Mouse (Mus musculus): ENCODE measurements at regions not wholly inside any gene's neighbourhood (a gene's known extent, or its start where the extent isn't known, plus 50 kb on each side); places are given as distances from the start of the nearest gene placed in this dataset.

- H3K4me3 ChIP-seq (replicated peaks; ENCODE audit: low read length): no peak overlapping the region
- H3K9ac ChIP-seq (ENCODE audit: low read depth, low read length, severe bottlenecking): no peak overlapping the region
- no peaks in the 10 kb centered on the region for H3K36me3 ChIP-seq (ENCODE audit: control insufficient read depth, insufficient read depth, low read length)
- DNase-seq (ENCODE audit: low spot score) (no peak), ATAC-seq (ENCODE audit: low FRiP score, low read depth) (no peak)
- H3K27ac ChIP-seq (replicated peaks; ENCODE audit: low read depth, low read length): no peak overlapping the region
- TF ChIP-seq POLR2A (IDR thresholded peaks at IDR 0.05; ENCODE audit: borderline replicate concordance, extremely low read depth, insufficient read depth, insufficient read length): no peak
- no peak overlapping the region for H3K4me2 ChIP-seq (replicated peaks; ENCODE audit: low read depth, low read length, severe bottlenecking)
- 81% methylated on average over 3 of the region's 3 CpGs for WGBS
- no peaks in the 10 kb centered on the region for H3K27me3 ChIP-seq (ENCODE audit: control insufficient read depth, insufficient read depth, low read length)
- H3K4me1 ChIP-seq (ENCODE audit: control insufficient read depth, insufficient read depth, low read length): no peaks in the 10 kb centered on the region
- no peaks in the 10 kb centered on the region for H3K9me3 ChIP-seq (ENCODE audit: control insufficient read depth, low read length)
Observed at GRCm38 (mm10) chr3:157842872-157843271, 82.0 kb downstream of the Cth start.

GRCm38 (mm10) chr3:157841164-157841719 lies 83.6 kb downstream of the Cth start:
- H3K9me3 ChIP-seq (ENCODE audit: control insufficient read depth, low read length): no peaks in the 10 kb centered on the region
- no peak for DNase-seq (ENCODE audit: low spot score)
- no peak for ATAC-seq (ENCODE audit: low FRiP score, low read depth)
- H3K4me1 ChIP-seq (ENCODE audit: control insufficient read depth, insufficient read depth, low read length): no peaks in the 10 kb centered on the region
- H3K4me2 ChIP-seq (replicated peaks; ENCODE audit: low read depth, low read length, severe bottlenecking): no peak overlapping the region
- H3K27ac ChIP-seq (replicated peaks; ENCODE audit: low read depth, low read length): no peak overlapping the region
- no peak overlapping the region for H3K4me3 ChIP-seq (replicated peaks; ENCODE audit: low read length)
- no peaks in the 10 kb centered on the region for H3K27me3 ChIP-seq (ENCODE audit: control insufficient read depth, insufficient read depth, low read length)
- no peak for TF ChIP-seq POLR2A (IDR thresholded peaks at IDR 0.05; ENCODE audit: borderline replicate concordance, extremely low read depth, insufficient read depth, insufficient read length)
- 68% methylated on average over 2 of the region's 2 CpGs for WGBS
- no peak overlapping the region for H3K9ac ChIP-seq (ENCODE audit: low read depth, low read length, severe bottlenecking)
- H3K36me3 ChIP-seq (ENCODE audit: control insufficient read depth, insufficient read depth, low read length): no peaks in the 10 kb centered on the region

GRCm38 (mm10) chr3:157804307-157804706 lies 120.6 kb downstream of the Cth start:
- ATAC-seq (ENCODE audit: low FRiP score, low read depth) (no peak), DNase-seq (ENCODE audit: low spot score) (no peak)
- no peak overlapping the region for H3K27ac ChIP-seq (replicated peaks; ENCODE audit: low read depth, low read length)
- WGBS: 64% methylated on average over 3 of the region's 3 CpGs
- H3K4me2 ChIP-seq (replicated peaks; ENCODE audit: low read depth, low read length, severe bottlenecking): no peak overlapping the region
- H3K36me3 ChIP-seq (ENCODE audit: control insufficient read depth, insufficient read depth, low read length): no peaks in the 10 kb centered on the region
- no peaks in the 10 kb centered on the region for H3K27me3 ChIP-seq (ENCODE audit: control insufficient read depth, insufficient read depth, low read length)
- no peaks in the 10 kb centered on the region for H3K9me3 ChIP-seq (ENCODE audit: control insufficient read depth, low read length)
- H3K9ac ChIP-seq (ENCODE audit: low read depth, low read length, severe bottlenecking): no peak overlapping the region
- H3K4me3 ChIP-seq (replicated peaks; ENCODE audit: low read length): no peak overlapping the region
- no peak for TF ChIP-seq POLR2A (IDR thresholded peaks at IDR 0.05; ENCODE audit: borderline replicate concordance, extremely low read depth, insufficient read depth, insufficient read length)
- no peaks in the 10 kb centered on the region for H3K4me1 ChIP-seq (ENCODE audit: control insufficient read depth, insufficient read depth, low read length)

- DNase-seq (ENCODE audit: low spot score): no peak
- TF ChIP-seq POLR2A (IDR thresholded peaks at IDR 0.05; ENCODE audit: borderline replicate concordance, extremely low read depth, insufficient read depth, insufficient read length): no peak
- peak; percentile 26; the same call in 1 of the 2 replicates for ATAC-seq (ENCODE audit: low FRiP score, low read depth)
- no peaks in the 10 kb centered on the region for H3K4me1 ChIP-seq (ENCODE audit: control insufficient read depth, insufficient read depth, low read length)
- H3K27me3 ChIP-seq (ENCODE audit: control insufficient read depth, insufficient read depth, low read length): no peaks in the 10 kb centered on the region
- no peak overlapping the region for H3K4me2 ChIP-seq (replicated peaks; ENCODE audit: low read depth, low read length, severe bottlenecking)
- H3K27ac ChIP-seq (replicated peaks; ENCODE audit: low read depth, low read length): no peak overlapping the region
- H3K9ac ChIP-seq (ENCODE audit: low read depth, low read length, severe bottlenecking): no peak overlapping the region
- H3K36me3 ChIP-seq (ENCODE audit: control insufficient read depth, insufficient read depth, low read length): no peaks in the 10 kb centered on the region
- 69% methylated on average over 4 of the region's 4 CpGs for WGBS
- no peak overlapping the region for H3K4me3 ChIP-seq (replicated peaks; ENCODE audit: low read length)
- H3K9me3 ChIP-seq (ENCODE audit: control insufficient read depth, low read length): no peaks in the 10 kb centered on the region
Observed at GRCm38 (mm10) chr3:157803356-157803755, 121.5 kb downstream of the Cth start.

GRCm38 (mm10) chr3:157787559-157788256 lies 137.2 kb downstream of the Cth start:
- no peak for TF ChIP-seq POLR2A (IDR thresholded peaks at IDR 0.05; ENCODE audit: borderline replicate concordance, extremely low read depth, insufficient read depth, insufficient read length)
- Histone ChIP-seq H3K4me2 (replicated peaks; ENCODE audit: low read depth, low read length, severe bottlenecking) (no peak overlapping the region), H3K4me1 (ENCODE audit: control insufficient read depth, insufficient read depth, low read length) (no peaks in the 10 kb centered on the region), H3K9ac (ENCODE audit: low read depth, low read length, severe bottlenecking) (no peak overlapping the region), H3K27ac (replicated peaks; ENCODE audit: low read depth, low read length) (no peak overlapping the region), H3K9me3 (ENCODE audit: control insufficient read depth, low read length) (no peaks in the 10 kb centered on the region), H3K27me3 (ENCODE audit: control insufficient read depth, insufficient read depth, low read length) (no peaks in the 10 kb centered on the region), H3K4me3 (replicated peaks; ENCODE audit: low read length) (no peak overlapping the region), H3K36me3 (ENCODE audit: control insufficient read depth, insufficient read depth, low read length) (no peaks in the 10 kb centered on the region)
- ATAC-seq (ENCODE audit: low FRiP score, low read depth): no peak
- WGBS: 61% methylated on average over 4 of the region's 4 CpGs
- no peak for DNase-seq (ENCODE audit: low spot score)
